Mouse (Mus musculus) layer of hippocampus, adult 18-20 months (tissue): ENCODE measurements around the gene Gripap1. TPM values are rescaled to one million over a fixed set of nuclear protein-coding genes. Genes with fewer than 3 reads are reported as not detected.
"Not testable (repeated sequence)": the region's sequence is repeated elsewhere in the genome, so short reads cannot be mapped to it uniquely, and the experiment has no call there.

Source experiments
- DNase-seq, 2 experiments: peaks; one replicate each; pipeline ENCODE4 v3.0.0; 2022; ENCODE audit warnings: low spot score in 2 of 2
- total RNA-seq, 2 experiments: library from RNA; stranded (reverse); gene quantifications; 2 replicates each; pipeline ENCODE4 v1.2.3; 2021

Gene Gripap1
- total RNA-seq, 2 experiments from 2014 or later, result 95.3 to 105 TPM

DNA sequence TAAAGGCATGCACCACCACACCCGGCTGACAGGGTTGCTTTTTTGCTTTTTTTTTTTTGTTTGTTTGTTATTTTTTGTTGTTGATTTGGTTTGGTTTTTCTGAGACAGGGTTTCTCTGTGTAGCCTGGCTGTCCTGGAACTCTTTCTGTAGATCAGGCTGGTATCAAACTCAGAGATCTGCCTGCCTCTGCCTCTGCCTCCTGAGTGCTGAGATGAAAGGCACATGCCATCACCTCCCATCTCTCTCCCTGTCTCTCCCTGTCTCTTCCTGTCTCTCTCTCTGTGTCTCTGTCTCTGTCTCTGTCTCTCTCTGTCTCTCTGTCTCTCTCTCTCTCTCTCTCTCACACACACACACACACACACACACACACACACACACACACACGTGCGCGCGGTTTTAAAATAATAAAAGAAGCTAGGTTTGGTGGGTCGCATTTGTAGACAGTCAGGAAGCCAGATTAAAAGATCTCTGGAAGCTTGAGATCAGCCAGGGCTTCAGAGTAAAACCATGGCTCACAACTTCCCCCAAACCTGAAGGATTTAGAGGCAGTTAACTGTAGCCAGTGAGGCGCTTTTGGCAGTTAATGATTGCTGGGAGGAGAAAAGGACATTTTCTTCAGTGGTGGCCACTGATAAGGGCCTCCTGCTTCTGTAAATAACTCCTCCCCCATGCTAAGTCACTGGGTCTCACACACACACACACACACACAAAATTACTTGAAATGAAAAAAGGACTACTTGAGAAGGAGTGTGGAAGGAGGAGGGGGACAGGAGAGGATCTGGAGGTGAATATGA lies 10.9 kb upstream of the Gripap1 start:
- no peak for DNase-seq

DNA sequence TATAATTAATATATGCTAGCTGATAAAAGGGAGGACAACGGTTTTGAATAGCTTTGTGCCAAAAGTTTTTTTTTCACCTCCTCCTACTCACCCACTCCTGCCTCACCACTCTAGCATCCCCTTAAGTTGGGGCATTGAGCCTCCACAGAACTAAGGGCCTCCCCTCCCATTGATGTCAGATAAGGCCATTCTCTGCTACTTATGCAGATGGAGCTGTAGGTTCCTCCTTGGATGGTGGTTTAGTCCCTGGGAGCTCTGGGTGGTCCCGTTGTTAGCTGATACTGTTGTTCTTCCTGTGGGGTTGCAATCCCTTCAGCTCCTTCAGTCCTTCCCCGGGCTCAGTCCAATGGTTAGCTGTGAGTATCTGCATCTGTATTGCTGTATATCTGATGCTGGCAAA lies 10.3 kb upstream of the Gripap1 start:
- DNase-seq, result no peak

DNA sequence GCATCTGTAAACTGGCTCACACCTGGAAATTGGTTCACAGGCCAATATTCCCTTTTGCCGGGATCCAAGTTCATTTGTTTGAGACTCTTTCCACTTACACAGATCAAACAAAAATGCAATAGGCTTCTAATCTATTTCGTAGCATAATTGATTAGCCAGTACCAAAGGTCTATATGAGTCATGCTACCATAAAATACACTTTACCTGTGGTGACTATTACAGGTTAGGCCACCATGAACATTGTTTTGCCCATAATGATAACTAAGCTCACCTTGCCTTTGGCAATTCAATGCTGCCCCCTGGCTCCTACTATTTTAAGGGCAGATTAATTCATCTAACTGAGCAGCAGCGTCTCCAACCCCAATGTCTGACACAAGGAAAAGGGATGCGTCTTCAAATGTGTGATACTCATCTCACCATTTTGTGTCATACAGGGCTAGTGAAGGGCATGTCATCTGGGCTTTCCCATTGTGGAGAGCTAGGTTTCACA lies 6.9 kb upstream of the Gripap1 start:
- no peak for DNase-seq

DNA sequence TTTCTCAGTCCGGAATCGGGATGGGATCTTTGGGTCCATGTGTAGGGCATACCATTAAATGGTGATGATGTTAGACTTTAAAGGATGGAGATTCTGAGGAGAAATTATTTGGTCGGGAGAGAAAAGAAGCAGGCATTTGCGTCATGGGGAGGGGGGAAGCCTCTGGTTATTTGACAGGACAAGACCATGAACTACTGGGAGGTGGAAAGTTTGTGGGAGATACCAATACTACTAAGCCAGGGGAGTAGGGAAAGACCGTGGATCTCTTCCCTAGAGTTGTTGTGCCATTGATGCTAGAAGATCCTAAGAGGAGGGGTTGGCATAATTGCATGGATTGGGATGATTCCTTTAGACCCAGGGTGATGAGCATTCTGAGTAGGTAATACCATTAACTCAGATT lies 744 bp downstream of the Gripap1 start:
- no peak for DNase-seq

DNA sequence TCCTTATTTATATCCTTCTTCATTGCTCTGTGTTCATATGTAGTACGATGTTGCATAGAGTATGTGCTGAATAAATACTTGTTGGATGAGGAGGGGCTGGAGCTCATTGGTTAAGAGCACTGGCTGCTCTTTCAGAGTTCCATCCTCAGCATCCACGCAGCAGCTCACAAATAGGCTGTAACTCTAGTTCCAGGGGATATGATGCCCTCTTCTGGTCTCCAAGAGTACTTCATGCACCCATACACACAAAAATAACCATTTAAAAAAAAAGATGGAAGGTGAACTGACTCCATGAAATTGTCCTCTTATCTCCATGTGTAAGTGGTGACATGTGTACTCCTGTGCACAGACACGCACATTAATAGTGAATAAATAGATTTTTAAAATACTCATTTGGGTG lies 3.8 kb downstream of the Gripap1 start:
- DNase-seq, result no peak

DNA sequence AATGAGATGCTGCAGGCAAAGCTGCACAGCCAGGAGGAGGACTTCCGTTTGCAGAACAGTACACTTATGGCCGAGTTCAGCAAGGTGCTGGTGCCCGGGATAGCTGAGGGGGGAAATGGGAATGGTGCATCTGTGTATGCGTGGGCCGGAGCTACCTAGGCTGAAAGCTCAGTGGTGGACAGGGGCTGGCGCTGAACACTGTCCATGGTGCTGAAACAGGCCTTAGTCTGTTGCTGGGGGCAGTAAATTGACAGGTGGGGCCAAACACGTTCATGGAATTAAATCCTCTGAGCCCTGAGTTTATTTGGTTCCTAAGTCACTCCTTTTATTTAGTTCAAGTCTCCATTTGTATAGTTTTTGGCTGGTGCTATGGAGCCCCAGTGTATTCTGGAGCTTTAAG lies 5.5 kb downstream of the Gripap1 start:
- DNase-seq, result no peak

DNA sequence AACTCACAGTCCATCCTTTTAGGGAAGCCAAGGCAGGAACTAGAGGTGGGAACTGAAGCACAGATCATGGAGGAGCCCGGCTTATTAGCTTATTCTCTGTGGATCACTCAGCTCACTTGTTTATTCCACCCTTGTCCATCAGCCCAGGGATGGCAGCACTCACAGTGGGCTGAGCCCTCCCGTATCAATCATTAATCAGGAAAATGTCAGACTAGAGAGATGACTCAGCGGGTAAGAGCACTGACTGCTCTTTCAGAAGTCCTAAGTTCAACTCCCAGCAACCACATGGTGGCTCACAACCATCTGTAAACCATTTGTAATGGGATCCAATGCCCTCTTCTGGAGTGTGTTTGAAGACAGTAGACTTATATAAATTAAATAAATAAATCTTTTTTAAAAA lies 7.8 kb downstream of the Gripap1 start:
- no peak for DNase-seq

DNA sequence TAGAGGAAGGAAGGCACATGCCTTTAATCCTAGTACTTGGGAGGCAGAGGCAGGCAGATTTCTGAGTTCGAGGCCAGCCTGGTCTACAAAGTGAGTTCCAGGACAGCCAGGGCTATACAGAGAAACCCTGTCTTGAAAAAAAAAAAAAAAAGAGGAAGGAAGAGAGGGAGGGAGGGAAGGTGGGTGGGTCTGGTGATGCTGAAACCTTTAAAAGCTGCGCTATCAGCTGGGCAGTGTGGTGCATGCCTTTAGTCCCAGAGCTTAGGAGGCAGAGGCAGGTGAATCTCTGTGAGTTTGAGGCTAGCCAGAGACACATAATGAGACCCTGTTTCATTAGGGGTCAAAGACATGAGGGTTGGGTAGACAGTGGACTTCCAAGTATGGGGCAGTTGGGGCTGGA lies 12.6 kb downstream of the Gripap1 start:
- not testable (repeated sequence) for DNase-seq

DNA sequence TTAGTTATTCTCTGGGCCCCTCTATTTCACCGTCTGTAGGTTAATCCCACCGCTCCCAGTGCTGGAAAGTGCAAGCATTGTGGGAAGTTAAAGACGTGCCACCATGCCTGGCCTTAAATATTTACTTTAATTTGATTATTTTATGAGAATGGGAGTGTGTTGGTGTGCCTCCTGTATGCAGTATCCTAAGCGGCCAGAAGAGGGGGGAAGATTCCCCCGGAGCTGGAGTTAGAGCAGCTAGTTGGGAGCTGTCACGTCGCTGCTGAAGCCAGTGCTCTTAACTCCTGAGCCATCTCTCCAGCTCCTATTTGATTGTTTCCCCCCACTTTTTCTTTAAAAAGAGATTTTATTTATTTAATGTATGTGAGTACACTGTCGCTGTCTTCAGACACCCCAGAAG lies 25.5 kb downstream of the Gripap1 start:
- DNase-seq, result not testable (repeated sequence)

DNA sequence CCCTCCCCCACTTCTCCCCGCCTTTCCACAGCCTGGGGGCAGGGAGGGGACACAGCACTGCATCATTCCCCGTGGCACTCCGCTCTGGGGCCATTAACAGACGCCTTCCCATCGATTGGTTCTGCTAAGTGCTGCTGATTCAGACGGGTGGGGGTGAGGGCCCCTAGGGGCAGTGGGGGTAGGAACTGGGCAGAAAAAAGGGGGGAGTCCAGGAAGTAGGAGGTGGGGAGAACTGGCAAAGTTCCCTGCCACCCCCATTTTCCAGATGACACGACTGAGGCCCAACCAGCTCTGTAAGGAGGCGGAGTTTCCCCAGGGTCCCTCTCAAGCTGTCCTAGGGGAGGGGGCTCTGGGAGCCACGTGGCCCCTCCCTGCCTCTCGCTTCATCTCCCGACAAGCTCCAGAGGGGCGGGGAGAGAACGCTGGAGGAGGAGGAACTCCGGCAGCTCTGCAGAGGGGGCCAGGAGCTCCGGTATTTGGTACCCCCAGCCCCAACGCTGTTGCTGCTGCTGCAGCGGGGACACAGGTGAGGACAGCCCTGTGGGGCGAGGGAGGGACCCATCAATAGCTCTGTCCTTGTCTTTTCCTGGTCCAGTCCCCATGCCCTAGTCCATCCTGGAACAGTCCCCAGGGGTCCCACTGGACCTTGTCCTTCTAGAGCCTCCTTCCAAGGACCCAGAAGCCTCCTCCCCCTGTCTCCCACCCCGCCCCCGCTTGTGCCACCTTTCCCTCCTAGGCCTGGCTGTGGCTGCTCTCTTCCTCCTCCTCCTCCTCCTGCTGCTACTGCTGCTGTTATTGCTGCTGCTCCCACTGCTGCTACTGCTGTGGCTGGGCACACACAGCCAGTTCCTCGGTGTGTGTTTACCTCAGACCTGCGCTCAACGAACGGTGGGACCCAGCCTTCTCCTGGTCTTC lies 32.6 kb downstream of the Gripap1 start, which contains the start of gene Kcnd1:
Kcnd1 (plus strand) TSS at position 425 of the 915 bp plus-strand sequence.
- DNase-seq, result peak; percentile 36 to 37

DNA sequence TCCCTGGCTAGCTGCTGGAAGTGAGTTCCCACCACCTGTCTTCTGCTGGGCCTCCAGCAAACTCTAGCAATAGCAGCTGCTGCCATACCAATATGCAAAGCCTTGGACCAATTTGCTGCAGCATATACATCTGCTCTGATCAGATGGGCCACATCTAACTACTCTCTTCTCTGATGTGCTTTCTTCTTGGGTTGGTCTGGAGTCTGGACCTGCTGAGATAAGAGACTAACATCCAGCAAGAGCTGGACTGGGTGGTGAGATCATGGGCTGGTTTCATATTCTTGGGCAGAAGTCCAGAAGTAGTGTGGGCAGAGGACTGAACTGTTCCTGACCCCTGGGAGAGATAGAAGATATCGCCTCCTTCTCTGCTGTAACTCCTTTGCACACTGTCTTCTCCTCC lies 47.6 kb downstream of the Gripap1 start:
- DNase-seq, result no peak

DNA sequence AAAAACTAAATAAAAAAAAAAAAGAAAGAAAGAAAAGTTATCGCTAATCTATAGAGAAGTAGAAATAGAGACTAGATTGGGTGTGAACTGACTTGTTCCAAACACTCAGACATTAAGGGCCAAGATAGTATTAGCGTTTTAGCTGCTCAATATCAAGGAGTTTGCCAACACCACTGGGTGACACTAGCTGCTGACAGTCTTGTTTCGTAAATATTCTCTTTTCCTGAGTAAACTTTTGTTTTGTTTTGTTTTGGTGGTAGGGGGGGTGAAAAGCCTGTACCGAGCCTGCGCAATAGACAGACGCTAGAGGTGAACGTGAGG lies 51.2 kb downstream of the Gripap1 start:
- DNase-seq, result no peak

DNA sequence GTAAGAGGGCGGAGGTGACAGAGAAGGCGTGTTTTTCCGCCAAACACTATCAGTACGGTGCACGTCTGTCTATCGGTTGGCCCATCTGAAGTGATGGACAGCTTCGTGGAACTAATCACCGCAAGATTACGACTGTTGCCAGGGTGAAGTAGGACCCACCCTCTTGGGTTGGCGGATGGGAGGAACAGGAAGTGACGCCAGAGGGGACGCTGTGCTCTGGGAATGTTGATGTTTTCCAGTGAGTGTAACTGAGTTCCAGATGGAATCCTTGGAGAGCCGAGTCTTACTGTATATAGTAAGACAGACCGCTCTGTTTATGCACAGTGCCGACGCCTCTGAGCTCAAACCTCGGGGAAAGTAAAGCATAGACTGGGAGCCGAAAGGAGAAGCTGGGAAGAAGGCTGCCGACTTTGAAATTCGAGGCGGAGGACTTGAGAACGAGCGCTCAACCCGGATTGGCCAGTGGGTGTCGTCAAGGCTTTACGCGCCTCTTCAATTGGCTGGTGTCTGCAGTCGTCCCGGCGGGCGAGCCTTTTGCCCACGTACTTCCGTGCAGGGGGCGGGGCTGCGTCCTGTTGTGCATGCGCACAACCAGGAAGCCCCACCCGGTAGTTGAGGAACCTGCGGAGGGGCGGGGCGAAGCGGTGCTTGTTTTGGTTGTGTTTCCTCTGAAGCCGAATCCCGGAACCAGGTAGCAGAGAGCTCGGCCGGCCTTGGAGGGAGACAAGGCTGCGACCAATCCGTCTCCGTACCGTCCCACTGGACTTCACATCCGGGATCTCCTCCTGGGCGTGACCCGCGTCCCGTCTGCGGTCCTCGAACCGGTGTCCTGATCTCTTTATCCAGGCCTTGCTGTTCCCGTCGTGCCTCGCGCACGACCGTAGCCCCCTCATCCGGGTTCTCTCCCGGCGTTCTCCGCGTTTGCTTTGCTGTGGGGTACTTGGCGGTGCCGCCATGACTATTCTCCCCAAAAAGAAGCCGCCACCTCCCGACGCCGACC lies 51.9 kb downstream of the Gripap1 start, which contains the start of gene Otud5:
Otud5 (plus strand) TSS at position 202 of the 1,000 bp plus-strand sequence.
- peak; percentile 93 to 95 for DNase-seq

DNA sequence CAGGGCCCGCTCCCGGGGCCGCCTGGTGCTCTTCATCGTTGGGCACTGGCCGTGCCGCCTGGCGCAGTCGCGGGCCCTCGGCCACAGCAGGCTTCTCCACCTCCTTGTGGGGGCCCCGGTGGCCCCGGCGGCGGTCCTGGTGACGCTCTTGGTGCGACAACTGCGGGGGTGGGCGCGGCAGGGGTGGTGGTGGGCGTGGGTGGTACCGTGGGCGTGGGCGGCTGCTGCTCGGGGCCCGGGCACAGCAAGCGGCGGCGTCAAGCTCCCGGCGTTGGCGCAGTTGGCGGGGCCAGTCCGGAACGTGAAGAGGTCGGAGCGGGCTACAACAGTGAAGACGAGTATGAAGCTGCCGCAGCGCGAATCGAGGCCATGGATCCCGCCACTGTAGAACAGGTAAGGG lies 52.8 kb downstream of the Gripap1 start:
- DNase-seq, result no peak

DNA sequence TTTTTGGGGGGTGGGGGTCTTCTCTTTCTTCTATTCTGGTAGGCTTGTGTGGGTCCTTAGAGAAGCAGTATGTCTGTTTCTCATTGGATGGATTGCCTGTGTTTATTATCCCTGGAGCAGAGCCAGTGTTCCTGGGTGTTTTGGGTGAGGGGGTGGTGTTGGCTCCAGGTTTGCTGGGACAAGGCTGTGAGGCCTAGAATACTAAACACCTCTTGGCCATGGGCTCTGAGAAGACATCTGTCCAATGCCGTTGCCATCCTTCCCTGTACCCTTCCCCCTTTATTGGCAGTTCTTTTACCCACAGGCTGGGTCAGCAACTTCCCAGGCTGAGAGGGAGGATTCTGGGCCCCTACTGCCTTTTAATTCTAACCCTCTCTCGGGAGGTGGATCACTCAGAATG lies 58.3 kb downstream of the Gripap1 start:
- DNase-seq, result peak in 1 of 2 experiments; percentile 35

DNA sequence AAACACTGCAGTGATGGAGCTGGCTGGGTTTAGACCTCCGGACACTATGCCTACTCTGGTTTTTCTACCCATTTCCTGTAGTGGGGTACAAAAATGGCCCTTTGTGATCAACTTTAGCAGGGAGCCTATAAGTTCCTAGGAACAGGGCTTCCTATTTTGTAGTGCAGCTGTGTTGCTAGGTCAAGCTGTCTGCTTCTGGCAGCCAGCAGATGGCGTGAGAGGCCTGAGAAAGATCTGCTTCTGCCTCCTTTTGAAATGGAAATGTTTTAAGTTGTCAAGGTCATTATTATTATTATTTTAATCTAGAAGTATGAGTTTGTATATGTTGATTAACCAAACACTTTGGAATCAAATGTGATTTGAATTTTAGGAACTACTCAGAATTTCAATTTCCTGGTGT lies 65.0 kb downstream of the Gripap1 start:
- peak in 1 of 2 experiments; percentile 34 for DNase-seq

DNA sequence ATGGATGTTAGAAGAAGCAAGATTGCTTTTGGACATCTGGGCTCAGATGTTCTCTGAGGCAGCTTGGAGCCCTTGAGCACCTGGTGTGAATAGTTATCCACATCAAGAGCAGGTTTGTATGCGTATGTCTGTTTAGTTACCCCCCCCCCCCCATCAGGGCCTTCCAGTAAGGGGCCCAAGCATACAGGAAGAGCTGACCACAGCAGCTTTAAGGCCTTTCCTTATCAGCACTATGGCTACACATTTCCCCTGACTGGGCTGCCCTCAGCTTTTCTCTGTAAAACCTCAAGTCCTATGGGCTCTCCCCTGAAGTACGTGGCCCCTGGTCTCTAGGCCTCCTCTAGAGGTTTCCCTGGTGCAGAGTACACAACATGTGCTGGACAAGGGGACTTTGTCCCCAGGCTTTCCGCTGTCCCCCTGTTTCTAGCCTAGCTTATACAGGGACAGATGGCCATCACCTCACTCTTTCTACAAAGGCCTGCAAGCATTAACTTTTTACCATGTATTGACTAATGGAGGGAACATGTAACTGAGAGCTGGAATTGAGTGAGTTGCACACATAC lies 69.7 kb downstream of the Gripap1 start:
- DNase-seq, result no peak

DNA sequence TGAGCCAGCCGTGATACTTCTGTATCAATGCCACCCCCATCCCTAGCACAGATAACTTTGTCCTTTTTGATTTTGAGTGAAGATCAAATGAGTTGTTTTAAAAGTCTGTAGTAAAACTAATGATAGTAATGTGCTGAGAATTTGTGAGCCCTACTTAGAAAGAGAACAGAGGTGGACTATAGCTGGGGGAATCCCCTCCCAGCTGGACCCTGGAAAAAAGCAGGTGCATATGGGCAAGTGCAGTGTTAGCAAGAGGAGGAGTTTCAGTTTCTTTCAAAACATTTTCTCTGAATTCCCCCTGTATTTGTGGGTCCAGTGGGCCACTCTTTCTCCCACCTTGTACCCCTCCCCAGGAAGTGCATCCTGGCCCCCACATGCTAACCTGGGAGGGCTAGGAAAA lies 73.6 kb downstream of the Gripap1 start:
- DNase-seq, result no peak

DNA sequence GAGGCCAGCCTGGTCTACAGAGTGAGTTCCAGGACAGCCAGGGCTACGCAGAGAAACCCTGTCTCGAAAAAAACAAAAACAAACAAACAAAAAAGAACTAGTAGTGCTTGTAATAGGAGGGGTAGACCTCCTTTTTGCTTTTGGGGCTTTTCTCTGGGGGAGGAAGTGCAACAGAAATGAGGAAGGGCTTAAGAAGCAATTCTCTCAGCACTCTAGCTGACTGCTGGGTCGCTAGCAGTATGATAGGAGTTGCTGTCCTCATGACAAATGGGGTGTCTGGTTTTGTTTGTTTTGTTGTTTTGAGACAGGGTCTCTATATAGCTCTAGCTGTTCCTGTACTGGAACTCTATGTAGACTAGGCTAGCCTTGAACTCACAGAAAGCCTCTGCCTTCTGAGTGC lies 75.0 kb downstream of the Gripap1 start:
- DNase-seq, result no peak

DNA sequence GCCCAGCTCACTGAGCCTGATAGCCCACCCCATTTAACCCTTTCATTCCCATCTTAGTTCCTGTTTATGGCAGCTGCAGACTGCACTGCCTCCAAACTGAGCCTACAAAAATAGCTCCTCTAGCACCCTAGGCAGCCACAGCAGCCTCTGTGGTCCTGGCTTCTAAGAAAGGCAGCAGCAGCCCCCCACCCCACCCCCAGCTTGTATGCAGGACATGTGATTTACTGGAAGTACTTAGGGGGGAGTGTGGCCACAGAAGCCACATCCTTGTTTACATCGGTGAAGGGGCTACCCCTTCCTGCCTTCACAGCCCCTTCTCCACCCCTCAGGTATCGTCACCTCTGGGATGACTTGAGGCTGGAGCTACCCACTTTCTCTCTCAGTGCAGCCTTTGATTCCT lies 75.8 kb downstream of the Gripap1 start:
- DNase-seq, result no peak

DNA sequence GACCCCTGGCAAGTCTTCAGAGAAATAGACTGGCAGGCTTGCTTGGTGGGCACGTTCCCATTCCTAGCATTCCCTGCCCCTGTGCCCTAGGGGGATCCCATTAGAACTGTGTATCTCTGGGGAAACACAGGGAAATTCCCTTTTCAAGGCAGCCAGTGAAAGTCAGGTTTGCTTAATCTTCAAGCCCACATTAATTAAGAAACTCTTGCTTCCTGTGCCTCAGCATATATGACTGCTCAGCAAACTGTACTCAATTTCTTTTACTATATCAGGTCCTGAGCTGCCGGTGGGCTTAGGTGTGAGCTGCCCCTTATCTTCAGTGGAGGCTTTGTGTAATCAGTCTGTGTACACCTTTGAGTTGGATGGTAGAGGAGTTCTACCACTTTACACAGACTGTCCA lies 76.2 kb downstream of the Gripap1 start:
- no peak for DNase-seq
